Mouse (Mus musculus): ENCODE measurements around the gene 1110002E22Rik.

DNA sequence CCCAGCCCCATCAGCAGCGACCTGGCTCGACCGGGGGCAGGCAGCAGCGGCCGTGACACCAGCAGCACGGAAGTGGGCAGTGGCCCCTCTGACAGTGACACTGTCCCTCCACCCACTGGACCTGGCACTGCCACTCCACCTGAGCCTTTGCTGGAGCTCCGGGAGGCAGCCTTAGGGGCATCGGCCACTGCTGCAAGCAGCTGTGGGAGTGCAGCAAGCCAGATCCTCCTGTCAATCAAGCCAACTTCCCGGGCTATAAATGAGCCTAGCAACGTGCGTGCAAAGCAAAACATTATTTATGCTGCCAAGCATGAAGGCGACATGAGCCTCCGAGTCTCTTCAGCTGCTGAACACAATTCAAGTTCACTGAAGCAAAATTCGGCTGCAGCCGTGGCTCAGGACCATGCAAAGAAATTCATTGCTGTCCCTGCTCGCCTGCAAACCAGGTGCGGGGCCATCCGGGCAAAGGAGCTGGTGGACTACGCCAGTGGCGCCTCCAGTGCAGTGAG is 1.6 kb downstream of the 1110002E22Rik start:
- TF ChIP-seq CTCF (IDR thresholded peaks at IDR 0.05; ENCODE audit: low read depth) (no peak), EP300 (IDR thresholded peaks at IDR 0.05; ENCODE audit: low read depth) (no peak)

All from liver, embryonic 14.5 days (tissue).